9 mouse cellular contexts compared by ENCODE assay signal in the genomic region with DNA sequence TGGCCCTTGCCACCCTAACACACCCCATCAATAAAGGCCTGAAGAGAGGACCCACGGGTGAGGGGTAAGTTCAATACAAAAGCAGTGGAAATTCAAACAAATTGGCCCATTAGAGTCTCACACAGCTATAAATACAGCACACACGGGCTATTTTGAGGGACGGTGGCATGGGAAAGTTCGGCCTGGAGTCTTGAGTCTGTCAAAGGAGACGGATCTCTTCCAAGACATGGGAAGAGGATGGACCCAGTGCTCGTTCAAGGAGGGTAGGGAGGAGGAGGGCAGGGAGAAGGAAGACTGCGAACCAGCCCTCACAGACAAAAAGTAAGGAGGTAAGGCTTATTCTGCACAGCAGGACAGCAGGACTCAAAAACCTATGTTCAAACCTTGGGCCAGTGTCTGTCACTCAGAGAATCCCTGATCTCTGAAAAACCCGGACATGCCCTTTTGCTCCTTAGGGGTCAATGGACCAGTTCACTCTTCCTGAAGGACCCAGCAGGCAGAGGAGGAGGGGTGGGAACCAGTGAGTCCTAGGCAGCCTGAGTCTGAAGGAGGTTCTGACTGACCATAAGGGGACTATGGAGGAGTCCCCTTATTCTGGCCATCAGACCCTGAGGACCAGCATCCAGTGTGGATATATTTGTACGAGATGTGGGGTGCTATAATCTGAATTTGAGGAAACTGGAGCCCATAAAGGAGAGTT.
DNase-seq lines count a peak whose midpoint lies in the region; ATAC-seq and TF ChIP-seq lines count a peak whose summit lies in the region.
"Had no signal": no experiment of that assay in that cellular context is flagged by ENCODE, and none has a peak within 500 bp of the region (broad histone marks: within the 10 kb centered on the region; RNA-seq: fewer than 3 reads in every experiment).

No protein-coding gene starts in this region.

- no peaks in the 10 kb centered on the region for H3K9me3 ChIP-seq in hindbrain, embryonic 11.5 days (ENCODE audit: control insufficient read depth, low read length)
- H3K9me3 ChIP-seq in hindbrain, embryonic 13.5 days, result no peaks in the 10 kb centered on the region
- H3K9me3 ChIP-seq in stomach, embryonic 14.5 days (ENCODE audit: control insufficient read depth, low read depth, low read length), result no peaks in the 10 kb centered on the region
- no peaks in the 10 kb centered on the region for H3K9me3 ChIP-seq in stomach, postnatal 0 days (ENCODE audit: control insufficient read depth, low read length)
- H3K9me3 ChIP-seq in heart, embryonic 16.5 days (replicated peaks; ENCODE audit: control insufficient read depth, low read length), result no peaks in the 10 kb centered on the region
- H3K9me3 ChIP-seq in stomach, embryonic 16.5 days (replicated peaks; ENCODE audit: control insufficient read depth, low read length), result no peaks in the 10 kb centered on the region

- peaks cover 12% of the 10 kb centered on the region for H3K4me1 ChIP-seq in hindbrain, embryonic 11.5 days (replicated peaks; ENCODE audit: control insufficient read depth, insufficient read depth, low read length)
- H3K4me1 ChIP-seq in hindbrain, embryonic 13.5 days (replicated peaks), result peaks cover 24% of the 10 kb centered on the region
- peaks cover 14% of the 10 kb centered on the region for H3K4me1 ChIP-seq in stomach, embryonic 14.5 days (ENCODE audit: control insufficient read depth, insufficient read depth, low read length)
- no peaks in the 10 kb centered on the region for H3K4me1 ChIP-seq in stomach, postnatal 0 days (replicated peaks; ENCODE audit: control insufficient read depth, insufficient read depth)
- peaks cover 7% of the 10 kb centered on the region for H3K4me1 ChIP-seq in heart, embryonic 16.5 days (ENCODE audit: control insufficient read depth, insufficient read depth, low read length)
- peaks cover 23% of the 10 kb centered on the region for H3K4me1 ChIP-seq in stomach, embryonic 16.5 days (ENCODE audit: control insufficient read depth, insufficient read depth, low read length)

- H3K4me3 ChIP-seq in hindbrain, embryonic 11.5 days (ENCODE audit: low read depth, low read length), result no peak overlapping the region
- no peak overlapping the region for H3K4me3 ChIP-seq in hindbrain, embryonic 13.5 days
- H3K4me3 ChIP-seq in stomach, embryonic 14.5 days (ENCODE audit: low read depth, low read length), result no peak overlapping the region
- H3K4me3 ChIP-seq in stomach, postnatal 0 days (ENCODE audit: low read depth, low read length), result no peak overlapping the region
- no peak overlapping the region for H3K4me3 ChIP-seq in heart, embryonic 16.5 days (ENCODE audit: low read length)
- H3K4me3 ChIP-seq in stomach, embryonic 16.5 days (replicated peaks; ENCODE audit: low read length), result no peak overlapping the region

- H3K4me2 ChIP-seq in hindbrain, embryonic 11.5 days (replicated peaks; ENCODE audit: low read depth, low read length), result no peak overlapping the region
- no peak overlapping the region for H3K4me2 ChIP-seq in hindbrain, embryonic 13.5 days
- no peak overlapping the region for H3K4me2 ChIP-seq in stomach, embryonic 14.5 days (replicated peaks; ENCODE audit: low read depth, low read length)
- no peak overlapping the region for H3K4me2 ChIP-seq in stomach, postnatal 0 days (replicated peaks; ENCODE audit: low read depth)
- no peak overlapping the region for H3K4me2 ChIP-seq in heart, embryonic 16.5 days (ENCODE audit: low read depth, low read length)
- no peak overlapping the region for H3K4me2 ChIP-seq in stomach, embryonic 16.5 days (ENCODE audit: low read depth, low read length)

- TF ChIP-seq CTCF in stomach, postnatal 0 days (IDR thresholded peaks at IDR 0.05; ENCODE audit: low read depth), result no peak

- DNase-seq in hindbrain, embryonic 11.5 days (ENCODE audit: low spot score), result peak; percentile 30
- no peak for DNase-seq in stomach, postnatal 0 days (ENCODE audit: low spot score)
- no peak for DNase-seq in gastrocnemius, postnatal 4 days (ENCODE audit: low spot score in 2 of 2)
- DNase-seq in gastrocnemius, adult 8-10 months (ENCODE audit: low spot score in 2 of 2), result no peak
- DNase-seq: spleen, adult 18-20 months had no signal

- TF ChIP-seq EP300 in stomach, postnatal 0 days (optimal IDR thresholded peaks at IDR 0.05), result no peak

- no peak for ATAC-seq in hindbrain, embryonic 11.5 days (ENCODE audit: low FRiP score)
- no peak for ATAC-seq in hindbrain, embryonic 13.5 days (ENCODE audit: low FRiP score)
- no peak for ATAC-seq in stomach, embryonic 14.5 days (ENCODE audit: insufficient number of reproducible peaks, insufficient read depth, low FRiP score, low read depth)
- ATAC-seq in stomach, postnatal 0 days (ENCODE audit: low FRiP score, low TSS enrichment), result no peak
- no peak for ATAC-seq in heart, embryonic 16.5 days (replicated peaks; ENCODE audit: extremely low read depth, insufficient read depth, low FRiP score)
- no peak for ATAC-seq in stomach, embryonic 16.5 days (ENCODE audit: insufficient read depth, low FRiP score)

- 39% methylated on average over 9 of the region's 9 CpGs for WGBS in hindbrain, embryonic 11.5 days
- WGBS in hindbrain, embryonic 13.5 days, result 26% methylated on average over 9 of the region's 9 CpGs
- WGBS in stomach, embryonic 14.5 days, result 45% methylated on average over 9 of the region's 9 CpGs
- 53% methylated on average over 9 of the region's 9 CpGs for WGBS in stomach, postnatal 0 days
- WGBS in heart, embryonic 16.5 days, result 59% methylated on average over 9 of the region's 9 CpGs
- WGBS in stomach, embryonic 16.5 days, result 45% methylated on average over 9 of the region's 9 CpGs

- H3K9ac ChIP-seq in hindbrain, embryonic 11.5 days (ENCODE audit: low read depth, low read length), result no peak overlapping the region
- no peak overlapping the region for H3K9ac ChIP-seq in hindbrain, embryonic 13.5 days
- H3K9ac ChIP-seq in stomach, embryonic 14.5 days (replicated peaks; ENCODE audit: low read depth, low read length), result no peak overlapping the region
- no peak overlapping the region for H3K9ac ChIP-seq in stomach, postnatal 0 days (ENCODE audit: low read length)
- H3K9ac ChIP-seq in heart, embryonic 16.5 days (ENCODE audit: low read length), result no peak overlapping the region
- no peak overlapping the region for H3K9ac ChIP-seq in stomach, embryonic 16.5 days (ENCODE audit: low read length)

- H3K27ac ChIP-seq in hindbrain, embryonic 11.5 days (ENCODE audit: low read depth, low read length), result peak overlapping the region; percentile 30; the same call in 1 of the 2 replicates
- H3K27ac ChIP-seq in hindbrain, embryonic 13.5 days, result no peak overlapping the region
- peak overlapping the region; percentile 29; the same call in 1 of the 2 replicates for H3K27ac ChIP-seq in stomach, embryonic 14.5 days (ENCODE audit: low read length)
- H3K27ac ChIP-seq in stomach, postnatal 0 days (replicated peaks), result no peak overlapping the region
- peak overlapping the region; percentile 72 for H3K27ac ChIP-seq in heart, embryonic 16.5 days (ENCODE audit: low read length)
- H3K27ac ChIP-seq in stomach, embryonic 16.5 days (ENCODE audit: low read length), result peak overlapping the region; percentile 61

- no peaks in the 10 kb centered on the region for H3K27me3 ChIP-seq in hindbrain, embryonic 11.5 days (ENCODE audit: control insufficient read depth, insufficient read depth, low read length)
- peaks cover 35% of the 10 kb centered on the region for H3K27me3 ChIP-seq in hindbrain, embryonic 13.5 days
- no peaks in the 10 kb centered on the region for H3K27me3 ChIP-seq in stomach, embryonic 14.5 days (ENCODE audit: control insufficient read depth, insufficient read depth, low read length)
- H3K27me3 ChIP-seq in stomach, postnatal 0 days (ENCODE audit: control insufficient read depth, insufficient read depth, low read length), result no peaks in the 10 kb centered on the region
- H3K27me3 ChIP-seq in heart, embryonic 16.5 days (ENCODE audit: control insufficient read depth, insufficient read depth, low read length), result no peaks in the 10 kb centered on the region
- no peaks in the 10 kb centered on the region for H3K27me3 ChIP-seq in stomach, embryonic 16.5 days (ENCODE audit: control insufficient read depth, insufficient read depth, low read length)

- no peaks in the 10 kb centered on the region for H3K36me3 ChIP-seq in hindbrain, embryonic 11.5 days (ENCODE audit: control insufficient read depth, insufficient read depth, low read length)
- H3K36me3 ChIP-seq in hindbrain, embryonic 13.5 days, result no peaks in the 10 kb centered on the region
- no peaks in the 10 kb centered on the region for H3K36me3 ChIP-seq in stomach, embryonic 14.5 days (ENCODE audit: control insufficient read depth, insufficient read depth, low read length)
- no peaks in the 10 kb centered on the region for H3K36me3 ChIP-seq in stomach, postnatal 0 days (ENCODE audit: control insufficient read depth, insufficient read depth, low read length)
- H3K36me3 ChIP-seq in heart, embryonic 16.5 days (ENCODE audit: control insufficient read depth, insufficient read depth), result no peaks in the 10 kb centered on the region
- no peaks in the 10 kb centered on the region for H3K36me3 ChIP-seq in stomach, embryonic 16.5 days (ENCODE audit: control insufficient read depth, insufficient read depth, low read length)

Comparison
In these comparisons a context has a peak if more than half of its experiments do, and no peak if none do; other contexts are left out.
1. H3K27ac ChIP-seq: peak in hindbrain, embryonic 11.5 days (single experiment), stomach, embryonic 14.5 days (single experiment), heart, embryonic 16.5 days (single experiment) and stomach, embryonic 16.5 days (single experiment); none in hindbrain, embryonic 13.5 days (single experiment) and stomach, postnatal 0 days (single experiment).